Mouse (Mus musculus): ENCODE data around the gene 9230104L09Rik.

DNA sequence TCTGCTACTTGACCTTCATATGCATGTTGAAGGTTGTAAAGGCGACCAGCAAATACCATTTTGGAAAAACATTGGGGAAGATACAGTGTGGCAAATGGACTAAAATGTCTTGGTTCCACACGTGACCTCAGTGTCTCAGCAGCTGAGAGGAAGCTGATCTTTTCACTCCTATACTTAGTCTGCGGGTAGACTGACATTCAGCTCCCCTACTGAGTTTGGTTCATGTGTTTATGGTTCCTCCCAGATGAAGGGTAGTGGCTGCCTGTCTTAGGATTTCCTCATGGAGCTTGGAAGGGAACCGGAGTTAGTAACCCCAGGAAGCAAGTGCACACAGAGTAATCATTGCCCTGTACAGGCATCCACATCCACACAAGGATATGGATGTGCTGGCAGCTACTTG is 35.5 kb upstream of the 9230104L09Rik start:
- no peak for TF ChIP-seq POLR2A (IDR thresholded peaks at IDR 0.05; ENCODE audit: low read depth, low read length)
- TF ChIP-seq CTCF (conservative IDR thresholded peaks at IDR 0.05 in 1 of 2, IDR thresholded peaks at IDR 0.05 in 1 of 2; ENCODE audit: low read depth in 2 of 2, low read length in 2 of 2), result no peak
- TF ChIP-seq TBP (conservative IDR thresholded peaks at IDR 0.05; ENCODE audit: low read depth, low read length), result no peak
- TF ChIP-seq MEF2A (IDR thresholded peaks at IDR 0.05; ENCODE audit: borderline replicate concordance, low read depth, low read length), result no peak
- TF ChIP-seq ZMIZ1 (IDR thresholded peaks at IDR 0.05; ENCODE audit: low read depth, low read length), result no peak

Data from CH12.LX (cell line).